Mouse (Mus musculus) testis, adult 2 months (tissue): ENCODE data around the gene Anapc15. TPM values are rescaled to one million over a fixed set of nuclear protein-coding genes. Genes with fewer than 3 reads are reported as not detected.

Source experiments
- H3K27ac ChIP-seq: fragments of 200-500 bp; 2 replicates; pipeline ENCODE4 v1.5.1; 2012; ENCODE audit warnings: low read depth, low read length; ENCODE audit not compliant: control insufficient read depth, insufficient read depth
- H3K27me3 ChIP-seq: fragments of 200-500 bp; 2 replicates; pipeline ENCODE4 v1.6.1; 2012; ENCODE audit warnings: mild to moderate bottlenecking, low read length, moderate library complexity; ENCODE audit not compliant: control insufficient read depth, insufficient read depth
- H3K36me3 ChIP-seq: fragments of 200-500 bp; 2 replicates; pipeline ENCODE4 v1.6.1; 2012; ENCODE audit warnings: mild to moderate bottlenecking, low read length; ENCODE audit not compliant: control insufficient read depth, insufficient read depth
- H3K4me1 ChIP-seq: fragments of 200-500 bp; 2 replicates; pipeline ENCODE4 v1.6.1; 2012; ENCODE audit warnings: low read length; ENCODE audit not compliant: control insufficient read depth, insufficient read depth
- H3K4me3 ChIP-seq: fragments of 200-500 bp; 2 replicates; pipeline ENCODE4 v1.5.1; 2012; ENCODE audit warnings: low read depth, mild to moderate bottlenecking, low read length, moderate library complexity, mixed read lengths; ENCODE audit not compliant: control insufficient read depth
- CTCF ChIP-seq: fragments of 200-500 bp; IDR thresholded peaks from 2 replicates; pipeline ENCODE4 v1.5.1; 2012; ENCODE audit warnings: low read depth, mild to moderate bottlenecking, inconsistent platforms, low read length, moderate library complexity; ENCODE audit not compliant: control insufficient read depth, insufficient read depth, insufficient replicate concordance
- POLR2A ChIP-seq: fragments of 200-500 bp; IDR thresholded peaks from 2 replicates; pipeline ENCODE4 v1.6.1; 2012; ENCODE audit warnings: low read depth, mild to moderate bottlenecking, inconsistent platforms, low read length, moderate library complexity; ENCODE audit not compliant: control insufficient read depth
- polyA plus RNA-seq: library from polyadenylated mRNA; depleted of rRNA; stranded (reverse); fragments of >200 nt; gene quantifications from 2 replicates; pipeline ENCODE4 v1.2.3, GENCODE M21; 2012

The Anapc15 gene
- polyA plus RNA-seq, 1 experiment = 83.4 TPM

GRCm38 (mm10) chr7:101823758-101824630, 39.5 kb upstream of the Anapc15 start:
- Histone ChIP-seq H3K4me3 (no peak overlapping the region), H3K36me3 (peaks cover 2% of the 10 kb centered on the region; the same call in 1 of the 2 replicates), H3K4me1 (peaks cover 25% of the 10 kb centered on the region), H3K27ac (no peak overlapping the region), H3K27me3 (peaks cover under 1% of the 10 kb centered on the region; the same call in 1 of the 2 replicates)
- TF ChIP-seq POLR2A = no peak
- TF ChIP-seq CTCF = no peak

GRCm38 (mm10) chr7:101830373-101830772, 33.1 kb upstream of the Anapc15 start:
- no peaks in the 10 kb centered on the region for H3K27me3 ChIP-seq
- H3K4me1 ChIP-seq = no peaks in the 10 kb centered on the region
- TF ChIP-seq POLR2A (no peak), CTCF (no peak)
- H3K4me3 ChIP-seq = no peak overlapping the region
- H3K36me3 ChIP-seq = peaks cover 2% of the 10 kb centered on the region
- H3K27ac ChIP-seq = no peak overlapping the region

- TF ChIP-seq POLR2A (no peak), CTCF (no peak)
- no peaks in the 10 kb centered on the region for H3K27me3 ChIP-seq
- no peak overlapping the region for H3K27ac ChIP-seq
Observed at GRCm38 (mm10) chr7:101831437-101831836, 32.1 kb upstream of the Anapc15 start.

GRCm38 (mm10) chr7:101832372-101832771, 31.1 kb upstream of the Anapc15 start:
- Histone ChIP-seq H3K36me3 (peaks cover 2% of the 10 kb centered on the region), H3K27ac (no peak overlapping the region), H3K4me3 (no peak overlapping the region), H3K27me3 (no peaks in the 10 kb centered on the region), H3K4me1 (peaks cover 5% of the 10 kb centered on the region)
- no peak for TF ChIP-seq CTCF
- no peak for TF ChIP-seq POLR2A

More at GRCm38 (mm10) chr7:101831437-101831836, 32.1 kb upstream of the Anapc15 start:
- Histone ChIP-seq H3K4me1 (peaks cover 5% of the 10 kb centered on the region), H3K4me3 (no peak overlapping the region), H3K36me3 (peaks cover 2% of the 10 kb centered on the region)

GRCm38 (mm10) chr7:101833352-101833751, 30.2 kb upstream of the Anapc15 start:
- Histone ChIP-seq H3K36me3 (no peaks in the 10 kb centered on the region; the same call in none of the 2 replicates), H3K27ac (no peak overlapping the region), H3K4me3 (no peak overlapping the region), H3K27me3 (no peaks in the 10 kb centered on the region), H3K4me1 (peaks cover 7% of the 10 kb centered on the region)
- TF ChIP-seq POLR2A = no peak
- TF ChIP-seq CTCF = no peak

GRCm38 (mm10) chr7:101833916-101834584, 29.5 kb upstream of the Anapc15 start:
- H3K4me3 ChIP-seq = no peak overlapping the region
- H3K27me3 ChIP-seq = no peaks in the 10 kb centered on the region
- H3K4me1 ChIP-seq = peaks cover 13% of the 10 kb centered on the region
- H3K36me3 ChIP-seq = no peaks in the 10 kb centered on the region; the same call in none of the 2 replicates
- no peak overlapping the region for H3K27ac ChIP-seq
- TF ChIP-seq CTCF = no peak
- TF ChIP-seq POLR2A = no peak

- no peak overlapping the region for H3K27ac ChIP-seq
- TF ChIP-seq POLR2A (no peak), CTCF (no peak)
- H3K4me1 ChIP-seq = peaks cover 13% of the 10 kb centered on the region
- H3K4me3 ChIP-seq = no peak overlapping the region
- no peaks in the 10 kb centered on the region; the same call in none of the 2 replicates for H3K36me3 ChIP-seq
- no peaks in the 10 kb centered on the region for H3K27me3 ChIP-seq
Observed at GRCm38 (mm10) chr7:101834903-101835302, 28.6 kb upstream of the Anapc15 start.
